Mouse (Mus musculus) heart, postnatal 0 days (tissue): Measurements from ENCODE around the gene Sh2d5. TPM values are rescaled to one million over a fixed set of nuclear protein-coding genes. Genes with fewer than 3 reads are reported as not detected.

Experiments used
- ATAC-seq: fragments of 200-750 bp; cut with Nextera tagmentation; 2 replicates; pipeline ENCODE4 v1.8.0; 2017; ENCODE audit warnings: low read depth, moderate number of reproducible peaks, moderate library complexity; ENCODE audit not compliant: insufficient read depth
- DNase-seq: peaks from one replicate; pipeline ENCODE4 v3.0.0-alpha.2; 2016; ENCODE audit warnings: low spot score
- H3K27ac ChIP-seq: fragments of 300-500 bp; sonication (generic); 2 replicates; pipeline ENCODE4 v1.5.1; 2014; ENCODE audit warnings: low read depth, mild to moderate bottlenecking
- H3K27me3 ChIP-seq: fragments of 300-500 bp; sonication (generic); 2 replicates; pipeline ENCODE4 v1.6.1; 2014; ENCODE audit warnings: low read length, mixed read lengths; ENCODE audit not compliant: control insufficient read depth, insufficient read depth
- H3K36me3 ChIP-seq: fragments of 300-500 bp; sonication (generic); replicated peaks from 2 replicates; pipeline ENCODE4 v1.6.1; 2014; ENCODE audit warnings: low read length, mixed read lengths; ENCODE audit not compliant: control insufficient read depth, insufficient read depth
- H3K4me1 ChIP-seq: fragments of 300-500 bp; sonication (generic); 2 replicates; pipeline ENCODE4 v1.6.1; 2014; ENCODE audit warnings: antibody characterized with exemption; ENCODE audit not compliant: control insufficient read depth, insufficient read depth
- H3K4me2 ChIP-seq: fragments of 300-500 bp; sonication (generic); 2 replicates; pipeline ENCODE4 v1.6.1; 2014; ENCODE audit warnings: low read depth, mild to moderate bottlenecking, low read length, moderate library complexity
- H3K4me3 ChIP-seq: fragments of 300-500 bp; sonication (generic); 2 replicates; pipeline ENCODE4 v1.5.1; 2014; ENCODE audit warnings: low read depth, low read length
- H3K9ac ChIP-seq: fragments of 300-500 bp; sonication (generic); replicated peaks from 2 replicates; pipeline ENCODE4 v1.6.1; 2014; ENCODE audit warnings: low read depth, low read length, mixed read lengths
- H3K9me3 ChIP-seq: fragments of 300-500 bp; sonication (generic); replicated peaks from 2 replicates; pipeline ENCODE4 v1.6.1; 2016; ENCODE audit warnings: low read length; ENCODE audit not compliant: control insufficient read depth
- CTCF ChIP-seq: IDR thresholded peaks from 2 replicates; pipeline ENCODE4 v1.5.1; 2016; ENCODE audit warnings: antibody characterized with exemption, control low read depth, low read depth
- EP300 ChIP-seq: IDR thresholded peaks from 2 replicates; pipeline ENCODE4 v1.6.1; 2016; ENCODE audit warnings: antibody characterized with exemption, low read depth
- WGBS: fragments of 180-500 bp; shearing (Covaris S2); extraction: QIAGEN DNeasy Blood & Tissue Kit; methylation state at CpG from one replicate; pipeline ENCODE4 v1.1.7; 2014; 5-methylcytosine and 5-hydroxymethylcytosine counted together
- polyA plus RNA-seq: library from polyadenylated mRNA; unstranded; fragments of >200 nt; fragmentation: Nextera tagmentation; extraction: Ambion mirVana; gene quantifications from 2 replicates; pipeline ENCODE4 v1.2.1, GENCODE M21; 2015
- total RNA-seq: library from RNA; depleted of rRNA; stranded (reverse); fragments of >200 nt; gene quantifications from 2 replicates; pipeline ENCODE4 v1.2.3, GENCODE M21; 2014; ENCODE audit warnings: low replicate concordance

Sh2d5 gene
- total and polyA plus RNA-seq, 2 experiments from 2014 or later = 0.07 to 1.4 TPM

- no peak overlapping the region for H3K4me2 ChIP-seq
- no peak for DNase-seq
- peaks cover 15% of the 10 kb centered on the region for H3K4me1 ChIP-seq
- no peak overlapping the region for H3K27ac ChIP-seq
- H3K36me3 ChIP-seq = peaks cover 30% of the 10 kb centered on the region
- H3K27me3 ChIP-seq = no peaks in the 10 kb centered on the region
- H3K9ac ChIP-seq = no peak overlapping the region
- no peaks in the 10 kb centered on the region for H3K9me3 ChIP-seq
- ATAC-seq = no peak
- TF ChIP-seq CTCF (no peak), EP300 (no peak)
- WGBS = 84% methylated on average over 5 of the region's 5 CpGs
- H3K4me3 ChIP-seq = no peak overlapping the region
These were observed 30.9 kb upstream of the Sh2d5 start for GRCm38 (mm10) chr4:138219331-138219730.

GRCm38 (mm10) chr4:138220761-138221160 is 29.4 kb upstream of the Sh2d5 start:
- no peaks in the 10 kb centered on the region for H3K27me3 ChIP-seq
- H3K4me1 ChIP-seq = peaks cover 15% of the 10 kb centered on the region
- TF ChIP-seq CTCF = no peak
- TF ChIP-seq EP300 = no peak
- no peaks in the 10 kb centered on the region for H3K9me3 ChIP-seq
- H3K36me3 ChIP-seq = peaks cover 40% of the 10 kb centered on the region
- no peak overlapping the region for H3K9ac ChIP-seq
- no peak for DNase-seq
- no peak overlapping the region for H3K4me2 ChIP-seq
- no peak overlapping the region for H3K27ac ChIP-seq
- 74% methylated on average over 7 of the region's 7 CpGs for WGBS
- ATAC-seq = no peak
- H3K4me3 ChIP-seq = no peak overlapping the region

- Histone ChIP-seq H3K4me3 (no peak overlapping the region), H3K27me3 (no peaks in the 10 kb centered on the region), H3K4me2 (no peak overlapping the region), H3K27ac (no peak overlapping the region), H3K4me1 (peaks cover 15% of the 10 kb centered on the region), H3K9ac (no peak overlapping the region), H3K36me3 (peaks cover 47% of the 10 kb centered on the region), H3K9me3 (no peaks in the 10 kb centered on the region)
- TF ChIP-seq EP300 = no peak
- TF ChIP-seq CTCF = no peak
- DNase-seq = no peak
- WGBS = 72% methylated on average over 5 of the region's 5 CpGs
- no peak for ATAC-seq
These were observed 28.8 kb upstream of the Sh2d5 start for GRCm38 (mm10) chr4:138221406-138221805.

DNA sequence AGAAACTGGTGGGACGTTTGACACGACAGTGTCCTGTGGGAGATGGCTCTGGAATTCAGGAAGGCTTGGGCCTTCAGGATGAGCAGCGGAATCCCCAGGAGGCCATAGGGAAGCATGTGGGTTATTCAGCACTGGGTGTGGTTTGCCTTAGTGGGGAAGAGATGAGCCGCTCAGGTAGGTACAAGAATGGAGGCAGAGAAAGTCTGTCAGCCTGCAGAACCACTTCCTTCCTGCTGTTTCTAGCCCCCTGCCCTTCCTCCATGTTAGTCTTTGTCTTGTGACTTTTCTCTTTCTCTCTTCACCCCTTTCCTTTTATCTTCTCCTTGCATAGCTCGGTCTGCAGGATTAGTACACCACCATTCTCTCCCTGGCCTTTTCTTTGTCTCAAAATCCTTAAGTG is 27.8 kb upstream of the Sh2d5 start:
- Histone ChIP-seq H3K36me3 (peaks cover 56% of the 10 kb centered on the region), H3K4me3 (no peak overlapping the region), H3K27ac (no peak overlapping the region), H3K4me1 (peaks cover 15% of the 10 kb centered on the region), H3K4me2 (no peak overlapping the region), H3K9ac (no peak overlapping the region), H3K9me3 (no peaks in the 10 kb centered on the region), H3K27me3 (no peaks in the 10 kb centered on the region)
- WGBS = 79% methylated on average over 5 of the region's 5 CpGs
- ATAC-seq (no peak), DNase-seq (no peak)
- no peak for TF ChIP-seq EP300

DNA sequence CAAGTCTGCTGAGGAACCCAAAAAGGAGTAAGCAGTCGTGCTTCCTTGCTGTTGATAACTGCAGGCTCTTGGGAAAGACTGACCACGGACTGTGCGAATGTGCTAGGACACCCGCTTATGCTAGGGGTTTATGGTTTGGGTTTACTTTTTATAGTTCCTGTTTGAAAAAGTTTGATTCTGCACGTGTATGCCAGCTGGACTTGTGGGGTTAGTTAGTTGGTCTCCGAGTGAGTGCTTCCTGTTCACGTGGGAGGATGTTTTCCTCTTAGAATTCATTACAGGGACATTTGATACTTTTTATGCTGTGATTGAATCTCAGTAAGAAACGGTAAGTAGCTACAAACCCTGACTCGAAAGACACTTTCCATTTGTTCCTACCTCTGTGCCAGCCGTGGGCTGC is 26.6 kb upstream of the Sh2d5 start:
- H3K27me3 ChIP-seq = no peaks in the 10 kb centered on the region
- no peak overlapping the region for H3K27ac ChIP-seq
- no peak overlapping the region for H3K4me3 ChIP-seq
- H3K36me3 ChIP-seq = peaks cover 68% of the 10 kb centered on the region
- TF ChIP-seq CTCF (no peak), EP300 (no peak)
- H3K4me1 ChIP-seq = peaks cover 8% of the 10 kb centered on the region
- H3K9me3 ChIP-seq = no peaks in the 10 kb centered on the region
- no peak overlapping the region for H3K9ac ChIP-seq
- 72% methylated on average over 10 of the region's 10 CpGs for WGBS
- no peak for DNase-seq
- ATAC-seq = no peak
- no peak overlapping the region for H3K4me2 ChIP-seq
